11 mouse cellular contexts compared by ENCODE assay signal in genomic region chr15:102977423-102977974, GRCm38 (mm10). TPM values are rescaled to one million over a fixed set of nuclear protein-coding genes. Genes with fewer than 3 reads are reported as not detected.
DNase-seq lines count a peak whose midpoint lies in the region; ATAC-seq and TF ChIP-seq lines count a peak whose summit lies in the region.
"Had no signal": no experiment of that assay in that cellular context is flagged by ENCODE, and none has a peak within 500 bp of the region (broad histone marks: within the 10 kb centered on the region; RNA-seq: fewer than 3 reads in every experiment).

No protein-coding gene starts in this region.

- no peaks in the 10 kb centered on the region for H3K36me3 ChIP-seq in heart, postnatal 0 days (replicated peaks; ENCODE audit: control insufficient read depth, insufficient read depth, low read length)
- no peaks in the 10 kb centered on the region for H3K36me3 ChIP-seq in liver, embryonic 13.5 days
- H3K36me3 ChIP-seq: hindbrain, embryonic 15.5 days had no signal

- H3K9me3 ChIP-seq in heart, postnatal 0 days (replicated peaks; ENCODE audit: control insufficient read depth, low read length), result no peaks in the 10 kb centered on the region
- no peaks in the 10 kb centered on the region for H3K9me3 ChIP-seq in liver, embryonic 13.5 days (replicated peaks)
- H3K9me3 ChIP-seq: hindbrain, embryonic 15.5 days had no signal

- no peak overlapping the region for H3K27ac ChIP-seq in heart, postnatal 0 days (ENCODE audit: low read depth)
- no peak overlapping the region for H3K27ac ChIP-seq in brown adipose tissue, adult 24 weeks (replicated peaks; ENCODE audit: low read depth, low read length)
- H3K27ac ChIP-seq in liver, embryonic 13.5 days, result no peak overlapping the region
- H3K27ac ChIP-seq: hindbrain, embryonic 15.5 days; liver, embryonic 14.5 days had no signal

- no peak for TF ChIP-seq CTCF in heart, postnatal 0 days (IDR thresholded peaks at IDR 0.05; ENCODE audit: low read depth)

- H3K4me2 ChIP-seq in heart, postnatal 0 days (ENCODE audit: low read depth, low read length), result peak overlapping the region; percentile 47
- H3K4me2 ChIP-seq in liver, embryonic 13.5 days, result peak overlapping the region; percentile 32; the same call in 1 of the 2 replicates
- H3K4me2 ChIP-seq: hindbrain, embryonic 15.5 days had no signal

- no peak for TF ChIP-seq EP300 in heart, postnatal 0 days (IDR thresholded peaks at IDR 0.05; ENCODE audit: low read depth)

- WGBS in heart, postnatal 0 days, result 2% methylated on average over 16 of the region's 16 CpGs
- 5% methylated on average over 16 of the region's 16 CpGs for WGBS in liver, embryonic 13.5 days (ENCODE audit: insufficient replicate concordance)

- peaks cover 100% of the 10 kb centered on the region for H3K27me3 ChIP-seq in heart, postnatal 0 days (ENCODE audit: control insufficient read depth, insufficient read depth, low read length)
- peaks cover 100% of the 10 kb centered on the region for H3K27me3 ChIP-seq in liver, embryonic 13.5 days

- DNase-seq in heart, postnatal 0 days (ENCODE audit: low spot score), result no peak
- no peak for DNase-seq in heart, postnatal 10 days
- DNase-seq in CD4-positive, CD25-positive, alpha-beta regulatory T cell, adult 2 months (ENCODE audit: low read depth, low spot score), result peak; percentile 43
- DNase-seq in liver, embryonic 13.5 days, result no peak
- no peak for DNase-seq in adrenal gland, adult 8-10 months
- DNase-seq in layer of hippocampus, postnatal 10 days (ENCODE audit: low spot score in 2 of 2), result no peak

- intact Hi-C loops in heart, postnatal 10 days (cut with DNase I), result no loop called here

- H3K4me1 ChIP-seq in heart, postnatal 0 days (ENCODE audit: control insufficient read depth, insufficient read depth), result peaks cover 12% of the 10 kb centered on the region
- H3K4me1 ChIP-seq in brown adipose tissue, adult 24 weeks (ENCODE audit: control insufficient read depth, insufficient read depth, insufficient read length, low read length), result no peaks in the 10 kb centered on the region; the same call in 1 of the 2 replicates
- H3K4me1 ChIP-seq in liver, embryonic 13.5 days (replicated peaks), result 0 out of 2 replicates have a peak, but pooled peaks cover 6% of the 10 kb centered on the region

- no peak for ATAC-seq in heart, postnatal 0 days (ENCODE audit: insufficient read depth, low read depth)
- ATAC-seq in liver, embryonic 13.5 days (ENCODE audit: low read depth), result no peak
- ATAC-seq in erythroid progenitor cell, adult 5-6 weeks (replicated peaks; ENCODE audit: low FRiP score, poor library complexity, severe bottlenecking), result no peak

- H3K4me3 ChIP-seq in heart, postnatal 0 days (ENCODE audit: low read depth, low read length), result peak overlapping the region; percentile 31
- H3K4me3 ChIP-seq in brown adipose tissue, adult 24 weeks (ENCODE audit: insufficient read depth, low read depth, low read length), result peak overlapping the region; percentile 47
- H3K4me3 ChIP-seq in liver, embryonic 13.5 days (replicated peaks), result peak overlapping the region; percentile 23
- H3K4me3 ChIP-seq: hindbrain, embryonic 15.5 days had no signal

- no peak overlapping the region for H3K9ac ChIP-seq in heart, postnatal 0 days (replicated peaks; ENCODE audit: low read depth, low read length)
- no peak overlapping the region for H3K9ac ChIP-seq in liver, embryonic 13.5 days
- H3K9ac ChIP-seq: hindbrain, embryonic 15.5 days; liver, embryonic 14.5 days had no signal

RNA-seq across cellular contexts. Expression of gene Hoxc9, which starts 1.3 kb away (rescaled TPM):
- total RNA-seq in heart, postnatal 0 days (2014; rRNA removed; ENCODE audit: low replicate concordance), result not detected in 2 replicates
- not detected in 2 replicates for polyA plus RNA-seq in heart, postnatal 0 days (2015; fragmentation: Nextera tagmentation; extraction: Ambion mirVana)
- not detected for total RNA-seq in heart, postnatal 10 days (2021)
- polyA plus RNA-seq in brown adipose tissue, adult 24 weeks (2012; ENCODE audit: insufficient read depth, insufficient read length, missing spikeins), result not detected in 2 replicates
- polyA plus RNA-seq in liver, embryonic 13.5 days (2015; fragmentation: Nextera tagmentation; extraction: Ambion mirVana), result 0.07 TPM in 1 of 2 replicates, not detected in the other
- total RNA-seq in erythroid progenitor cell, adult 5-6 weeks (2015; ENCODE audit: low replicate concordance), result not detected in 2 replicates
- not detected in 2 replicates for total RNA-seq in erythroid progenitor cell, adult 5-6 weeks (2017; ENCODE audit: low replicate concordance)
- under 1 TPM; 0.52 to 0.99 (median 0.83) TPM for total RNA-seq in adrenal gland, adult 8-10 months (2022)
- not detected for total RNA-seq in layer of hippocampus, postnatal 10 days (2021)
- polyA plus RNA-seq: thymus, postnatal 0 days had no signal

RNA-seq across cellular contexts. Expression of gene Hoxc5, which starts 10.3 kb away (rescaled TPM):
- total RNA-seq in heart, postnatal 0 days (2014; rRNA removed; ENCODE audit: low replicate concordance), result 0.15 TPM in 1 of 2 replicates, not detected in the other
- not detected in 2 replicates for polyA plus RNA-seq in heart, postnatal 0 days (2015; fragmentation: Nextera tagmentation; extraction: Ambion mirVana)
- total RNA-seq in heart, postnatal 10 days (2021), result under 1 TPM; 0.12 to 0.15 TPM
- polyA plus RNA-seq in brown adipose tissue, adult 24 weeks (2012; ENCODE audit: insufficient read depth, insufficient read length, missing spikeins), result 14.1 and 15.1 TPM in 2 replicates
- polyA plus RNA-seq in liver, embryonic 13.5 days (2015; fragmentation: Nextera tagmentation; extraction: Ambion mirVana), result 0.27 and 0.28 TPM in 2 replicates
- total RNA-seq in erythroid progenitor cell, adult 5-6 weeks (2015; ENCODE audit: low replicate concordance), result not detected in 2 replicates
- total RNA-seq in erythroid progenitor cell, adult 5-6 weeks (2017; ENCODE audit: low replicate concordance), result not detected in 2 replicates
- 10 to 100 TPM in 2 of 4 experiments, 1 to 10 TPM in 2; 6.4 to 16.0 (median 11.4) TPM for total RNA-seq in adrenal gland, adult 8-10 months (2022)
- not detected for total RNA-seq in layer of hippocampus, postnatal 10 days (2021)

RNA-seq across cellular contexts. Expression of gene Hoxc10, which starts 10.9 kb away (rescaled TPM):
- total RNA-seq in heart, postnatal 0 days (2014; rRNA removed; ENCODE audit: low replicate concordance), result not detected in 2 replicates
- polyA plus RNA-seq in heart, postnatal 0 days (2015; fragmentation: Nextera tagmentation; extraction: Ambion mirVana), result not detected in 2 replicates
- total RNA-seq in heart, postnatal 10 days (2021), result not detected
- polyA plus RNA-seq in brown adipose tissue, adult 24 weeks (2012; ENCODE audit: insufficient read depth, insufficient read length, missing spikeins), result not detected in 2 replicates
- not detected in 2 replicates for polyA plus RNA-seq in liver, embryonic 13.5 days (2015; fragmentation: Nextera tagmentation; extraction: Ambion mirVana)
- not detected in 2 replicates for total RNA-seq in erythroid progenitor cell, adult 5-6 weeks (2015; ENCODE audit: low replicate concordance)
- total RNA-seq in erythroid progenitor cell, adult 5-6 weeks (2017; ENCODE audit: low replicate concordance), result not detected in 2 replicates
- under 1 TPM in 2 of 4 experiments, not detected in 2; 0.12 to 0.17 TPM for total RNA-seq in adrenal gland, adult 8-10 months (2022)
- not detected for total RNA-seq in layer of hippocampus, postnatal 10 days (2021)
- polyA plus RNA-seq: hindbrain, embryonic 15.5 days; liver, embryonic 14.5 days; thymus, postnatal 0 days had no signal

RNA-seq across cellular contexts. Expression of gene Hoxc8, which starts 12.9 kb away (rescaled TPM):
- not detected in 2 replicates for total RNA-seq in heart, postnatal 0 days (2014; rRNA removed; ENCODE audit: low replicate concordance)
- not detected in 2 replicates for polyA plus RNA-seq in heart, postnatal 0 days (2015; fragmentation: Nextera tagmentation; extraction: Ambion mirVana)
- total RNA-seq in heart, postnatal 10 days (2021), result not detected
- 8.9 and 9.8 TPM in 2 replicates for polyA plus RNA-seq in brown adipose tissue, adult 24 weeks (2012; ENCODE audit: insufficient read depth, insufficient read length, missing spikeins)
- 0.19 and 0.20 TPM in 2 replicates for polyA plus RNA-seq in liver, embryonic 13.5 days (2015; fragmentation: Nextera tagmentation; extraction: Ambion mirVana)
- not detected in 2 replicates for total RNA-seq in erythroid progenitor cell, adult 5-6 weeks (2015; ENCODE audit: low replicate concordance)
- total RNA-seq in erythroid progenitor cell, adult 5-6 weeks (2017; ENCODE audit: low replicate concordance), result not detected in 2 replicates
- total RNA-seq in adrenal gland, adult 8-10 months (2022), result 10 to 100 TPM; 30.1 to 35.8 (median 32.2) TPM
- not detected for total RNA-seq in layer of hippocampus, postnatal 10 days (2021)
- polyA plus RNA-seq: thymus, postnatal 0 days had no signal

RNA-seq across cellular contexts. Expression of gene Hoxc6, which starts 20.6 kb away (rescaled TPM):
- not detected in 2 replicates for total RNA-seq in heart, postnatal 0 days (2014; rRNA removed; ENCODE audit: low replicate concordance)
- polyA plus RNA-seq in heart, postnatal 0 days (2015; fragmentation: Nextera tagmentation; extraction: Ambion mirVana), result 0.12 TPM in 1 of 2 replicates, not detected in the other
- under 1 TPM in 1 of 2 experiments, not detected in 1; 0.15 TPM for total RNA-seq in heart, postnatal 10 days (2021)
- 17.1 and 21.7 TPM in 2 replicates for polyA plus RNA-seq in brown adipose tissue, adult 24 weeks (2012; ENCODE audit: insufficient read depth, insufficient read length, missing spikeins)
- 0.13 and 0.14 TPM in 2 replicates for polyA plus RNA-seq in liver, embryonic 13.5 days (2015; fragmentation: Nextera tagmentation; extraction: Ambion mirVana)
- total RNA-seq in erythroid progenitor cell, adult 5-6 weeks (2015; ENCODE audit: low replicate concordance), result 1.1 TPM in 1 of 2 replicates, not detected in the other
- not detected in 2 replicates for total RNA-seq in erythroid progenitor cell, adult 5-6 weeks (2017; ENCODE audit: low replicate concordance)
- total RNA-seq in adrenal gland, adult 8-10 months (2022), result 10 to 100 TPM; 52.9 to 79.0 (median 59.6) TPM
- not detected for total RNA-seq in layer of hippocampus, postnatal 10 days (2021)
- polyA plus RNA-seq: thymus, postnatal 0 days had no signal
